Mouse (Mus musculus) brain, embryonic 18.5 days (tissue): ENCODE data around the gene Fgr.

Experiments
- DNase-seq: peaks from one replicate; pipeline ENCODE4 v3.0.0-alpha.2; 2012; ENCODE audit warnings: low read depth, low spot score

Gene Fgr

DNA sequence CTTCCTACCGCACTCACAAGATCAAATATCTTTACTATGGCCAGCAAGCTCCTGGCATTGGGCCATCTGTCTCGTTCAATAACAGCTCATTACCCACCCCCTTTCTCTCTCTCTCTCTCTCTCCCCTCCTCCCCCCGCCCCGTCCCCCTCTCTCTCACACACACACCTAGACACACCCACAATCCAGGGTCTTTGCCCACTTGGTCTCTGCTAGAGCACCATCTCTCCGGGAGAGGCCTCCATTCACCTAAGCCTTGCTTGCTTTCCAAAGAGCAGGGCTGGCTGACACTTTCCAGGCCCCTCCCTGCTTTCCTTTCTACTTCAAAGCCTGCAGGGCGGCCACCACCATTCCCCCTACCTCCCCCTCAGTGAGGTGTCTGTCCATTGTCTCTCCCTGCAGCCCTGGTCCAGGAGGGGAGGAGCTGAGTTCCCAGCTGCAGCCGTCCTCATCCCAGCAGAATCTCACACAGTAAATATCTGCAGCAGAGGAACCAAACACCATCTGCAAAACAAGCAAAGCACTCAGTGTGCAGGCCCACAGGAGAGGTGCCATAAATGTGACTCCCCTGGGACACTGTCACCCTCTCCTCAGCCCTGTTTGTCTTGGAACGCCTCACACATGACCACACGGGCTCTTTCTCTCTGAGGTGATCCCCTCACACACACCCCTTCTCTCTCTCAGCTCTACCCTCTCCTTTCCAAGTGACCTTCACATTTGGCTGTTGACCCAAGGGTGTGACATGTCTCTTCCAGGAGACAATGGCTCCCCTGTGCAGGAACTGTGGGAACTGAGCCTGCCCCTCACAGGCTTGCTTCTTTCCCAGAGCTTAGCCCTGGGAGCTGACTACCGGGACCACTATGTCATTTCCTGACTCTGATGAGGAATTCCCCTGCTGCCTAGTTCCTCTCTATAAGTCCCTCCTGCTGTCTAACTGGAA lies 14.9 kb upstream of the Fgr start:
- DNase-seq = no peak

DNA sequence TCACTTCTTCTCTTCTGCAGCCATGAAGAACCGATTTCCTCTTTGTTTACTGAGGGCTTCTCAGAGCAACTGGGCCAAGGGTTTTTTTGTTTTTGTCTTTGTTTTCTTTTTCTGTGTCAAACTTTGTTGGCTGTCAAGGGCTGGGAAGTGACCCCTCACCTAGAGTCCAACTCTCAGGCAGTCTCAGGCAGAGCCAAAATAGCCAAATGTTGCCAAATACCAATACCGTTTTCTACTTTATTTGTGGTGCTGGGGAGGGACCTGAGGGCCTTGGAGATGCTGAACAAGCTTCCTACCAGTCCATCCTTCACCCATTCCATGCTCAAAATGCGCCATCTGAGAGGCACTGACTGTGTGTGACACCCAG lies 14.2 kb upstream of the Fgr start:
- no peak for DNase-seq

DNA sequence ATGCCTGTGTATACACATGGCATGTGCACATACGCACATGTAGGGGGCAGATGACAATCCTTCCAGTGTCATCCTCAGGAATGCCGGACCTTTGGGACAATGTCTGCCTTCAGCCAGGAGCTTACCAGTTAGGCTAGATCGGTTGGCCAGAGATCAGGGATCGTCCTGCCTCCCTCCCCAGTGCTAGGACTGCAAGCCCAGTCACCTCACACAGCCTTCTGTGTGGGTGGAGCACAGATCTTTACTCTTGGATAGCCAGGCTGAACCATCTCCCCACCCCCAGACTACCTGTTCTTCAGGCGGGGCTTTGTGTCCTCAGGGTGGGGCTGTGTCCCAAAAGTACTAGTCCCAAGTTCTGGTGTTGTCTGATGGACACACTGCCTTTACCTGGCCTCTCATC lies 13.6 kb upstream of the Fgr start:
- DNase-seq = no peak

DNA sequence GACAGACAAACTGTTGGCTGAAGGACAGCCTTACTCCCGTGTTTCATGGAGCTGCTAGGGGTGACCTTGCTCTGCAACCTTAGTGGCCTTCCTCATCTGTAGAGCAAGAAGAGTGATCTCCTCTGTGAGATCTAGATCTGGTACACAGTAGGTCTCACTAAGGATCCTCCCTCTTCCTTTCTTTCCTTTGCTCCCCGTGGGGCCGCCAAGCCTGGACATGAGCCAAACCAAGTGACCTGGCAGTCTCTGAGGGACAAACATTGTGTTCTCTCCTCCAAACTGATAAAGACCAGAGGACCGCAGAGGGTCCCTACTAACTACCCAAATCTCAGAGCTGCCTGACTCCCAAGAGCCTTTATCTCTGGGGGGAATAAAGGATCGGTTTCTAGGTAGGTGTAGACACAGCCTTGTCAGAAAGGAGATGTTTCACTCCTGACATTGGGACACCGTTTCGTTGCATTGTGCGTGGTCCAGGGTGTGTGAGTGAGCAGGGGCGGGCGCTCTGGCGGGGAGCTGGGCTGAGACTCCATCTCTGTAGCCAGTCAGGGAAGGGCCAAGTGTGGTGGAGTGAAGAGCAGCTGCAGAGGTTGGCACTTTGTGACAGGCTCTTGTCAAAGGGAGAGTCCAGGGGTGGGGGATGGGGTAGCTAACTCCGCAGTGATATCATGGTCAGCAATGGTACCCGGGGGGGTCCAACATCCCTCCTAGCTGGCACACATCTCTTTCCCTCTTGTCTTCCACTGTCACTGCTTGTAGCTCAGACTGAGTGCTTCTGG lies 12.8 kb upstream of the Fgr start:
- no peak for DNase-seq

DNA sequence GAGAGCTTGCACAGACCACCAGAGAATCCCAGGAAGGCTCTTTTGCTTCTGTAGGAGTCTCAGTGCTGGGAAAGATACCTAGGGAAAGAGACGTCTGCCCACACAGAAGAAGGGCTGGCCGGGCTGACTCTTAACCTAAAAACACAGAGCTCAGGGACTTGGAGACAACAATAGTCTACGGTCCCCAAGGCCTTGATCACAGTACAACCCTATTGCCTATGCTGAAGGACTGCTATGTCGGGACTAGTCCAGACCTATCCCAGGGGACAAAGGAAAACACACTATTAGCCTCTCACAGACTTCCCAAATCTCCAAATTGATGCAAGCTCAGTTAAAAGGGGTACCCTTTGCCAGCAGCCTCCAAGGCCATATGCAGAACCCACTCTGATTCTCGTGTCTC lies 12.0 kb upstream of the Fgr start:
- DNase-seq = no peak

DNA sequence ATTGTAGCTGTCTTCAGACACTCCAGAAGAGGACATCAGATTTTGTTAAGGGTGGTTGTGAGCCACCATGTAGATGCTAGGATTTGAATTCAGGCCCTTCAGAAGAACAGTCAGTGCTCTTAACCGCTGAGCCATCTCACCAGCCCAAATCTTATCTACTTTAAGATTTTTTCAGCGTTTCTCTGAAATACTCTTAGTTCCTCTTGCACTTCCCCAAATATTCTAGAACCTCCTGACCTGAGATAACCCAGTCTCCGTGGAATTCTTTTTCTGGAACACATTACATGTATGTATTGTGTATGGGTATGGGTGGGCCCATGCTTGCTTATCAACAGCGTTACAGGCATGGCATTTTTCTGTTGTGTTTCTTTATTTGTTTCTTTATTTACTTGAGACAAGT lies 11.3 kb upstream of the Fgr start:
- DNase-seq = no peak

DNA sequence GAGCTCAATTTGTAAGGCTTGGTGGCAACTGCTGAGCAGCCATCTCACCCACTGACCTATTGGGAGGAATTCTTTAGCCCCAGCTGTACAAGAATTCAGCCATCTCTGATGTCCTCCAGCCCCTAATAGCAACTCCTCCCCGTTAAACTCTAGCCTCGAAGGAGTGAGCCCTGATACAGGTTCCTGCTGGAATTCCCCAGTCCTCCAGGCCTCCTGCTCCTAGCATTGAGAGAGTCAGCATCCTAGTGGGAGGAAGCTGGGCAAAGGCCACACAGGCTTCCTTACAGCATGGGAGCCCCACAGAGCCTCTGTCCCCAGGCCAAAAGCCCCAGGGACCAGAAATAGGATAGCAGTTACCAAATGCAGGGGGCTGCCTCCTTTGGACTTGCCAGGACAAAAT lies 10.5 kb upstream of the Fgr start:
- no peak for DNase-seq

DNA sequence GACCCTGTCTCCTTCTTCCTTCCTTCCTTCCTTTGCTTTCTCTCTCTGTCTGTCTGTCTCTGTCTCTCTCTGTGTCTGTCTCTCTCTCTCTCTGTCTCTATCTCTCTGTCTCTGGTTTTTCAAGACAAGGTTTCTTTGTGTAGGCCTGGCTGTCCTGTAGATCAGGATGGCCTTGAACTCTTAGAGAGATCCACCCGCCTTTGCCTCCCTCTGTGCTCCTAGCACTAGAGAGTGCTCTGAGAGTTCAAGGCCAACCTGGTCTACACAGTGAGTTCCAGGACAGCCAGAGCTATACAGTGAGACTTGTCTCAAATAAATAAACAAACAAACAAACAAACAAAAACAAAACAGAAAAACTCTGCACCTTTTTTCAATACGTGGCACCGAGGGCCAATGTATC lies 9.8 kb upstream of the Fgr start:
- no peak for DNase-seq

DNA sequence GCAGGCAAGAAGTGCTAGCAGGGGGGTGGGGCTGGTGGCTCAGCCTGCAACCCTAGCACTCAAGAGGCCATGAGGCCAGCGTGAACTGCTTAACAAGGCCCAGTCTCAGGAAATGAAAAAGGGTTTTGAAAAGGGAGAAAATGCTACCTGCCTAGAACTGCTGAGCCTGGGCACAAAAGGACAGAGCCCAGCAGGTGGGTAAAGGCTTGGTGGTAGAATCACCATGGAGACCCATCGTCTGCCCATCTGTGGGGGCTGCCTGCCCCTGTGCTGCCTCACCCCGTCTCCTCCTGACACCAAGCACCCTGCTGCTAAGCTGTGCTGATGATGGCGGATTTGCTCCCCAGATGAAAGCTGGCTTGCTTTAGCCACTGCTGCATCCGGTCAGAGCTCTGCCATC lies 9.4 kb upstream of the Fgr start:
- no peak for DNase-seq

DNA sequence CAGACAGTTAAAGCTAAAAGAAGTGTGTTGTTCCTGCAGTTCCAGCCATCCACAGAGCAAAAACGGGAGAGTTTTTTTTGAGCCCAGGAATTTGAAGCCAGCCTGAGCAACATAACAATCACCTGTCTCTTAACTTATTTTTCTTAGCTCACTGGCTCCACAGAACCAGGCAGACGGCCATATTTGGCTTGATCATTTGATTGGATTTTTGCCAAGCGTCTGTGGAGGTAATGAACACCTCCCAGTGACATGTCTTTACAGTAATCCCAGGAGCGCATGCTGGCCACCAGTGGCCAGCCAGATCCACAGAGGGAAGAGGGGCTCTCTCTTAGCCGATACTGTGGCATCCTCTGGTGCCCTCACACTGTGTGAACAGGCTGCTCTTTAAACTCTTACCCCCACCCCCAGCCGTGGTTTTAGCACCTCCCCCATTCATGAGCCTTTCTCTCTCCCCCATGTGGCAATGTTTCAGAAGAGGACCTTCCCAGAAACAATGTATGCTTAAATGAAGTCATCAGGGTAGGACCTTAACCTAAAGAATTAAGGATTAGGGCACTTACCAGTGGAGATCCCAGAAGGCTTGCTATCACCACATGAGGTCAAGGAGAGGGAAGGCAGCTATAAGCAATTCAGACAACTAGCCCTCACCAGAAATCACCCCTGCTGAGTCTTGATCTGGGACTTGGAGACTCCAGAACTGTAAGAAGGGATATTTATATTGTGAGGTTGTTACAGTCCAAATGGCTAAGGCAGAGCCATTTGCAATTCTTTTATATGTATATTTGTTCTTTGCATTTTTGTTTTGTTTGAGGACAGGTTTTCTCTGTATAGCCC lies 5.6 kb upstream of the Fgr start:
- no peak for DNase-seq

DNA sequence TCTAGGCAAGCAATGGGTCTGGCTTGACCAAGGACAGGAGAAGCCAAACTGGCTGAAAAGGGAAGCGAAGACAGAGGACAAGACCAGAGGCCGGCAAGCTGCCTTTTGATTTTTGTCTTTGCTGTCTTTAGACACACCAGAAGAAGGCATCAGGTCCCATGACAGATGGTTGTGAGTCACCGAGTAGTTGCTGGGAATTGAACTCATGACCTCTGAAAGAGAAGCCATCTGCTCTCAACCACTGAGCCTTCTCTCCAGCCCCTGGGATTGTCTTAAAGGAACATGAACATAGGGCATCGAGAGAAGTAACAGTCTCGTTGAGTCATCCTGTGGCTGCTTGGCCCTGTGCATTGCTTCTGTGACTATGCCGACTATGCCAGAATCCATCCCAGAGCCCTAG lies 2.3 kb upstream of the Fgr start:
- no peak for DNase-seq

DNA sequence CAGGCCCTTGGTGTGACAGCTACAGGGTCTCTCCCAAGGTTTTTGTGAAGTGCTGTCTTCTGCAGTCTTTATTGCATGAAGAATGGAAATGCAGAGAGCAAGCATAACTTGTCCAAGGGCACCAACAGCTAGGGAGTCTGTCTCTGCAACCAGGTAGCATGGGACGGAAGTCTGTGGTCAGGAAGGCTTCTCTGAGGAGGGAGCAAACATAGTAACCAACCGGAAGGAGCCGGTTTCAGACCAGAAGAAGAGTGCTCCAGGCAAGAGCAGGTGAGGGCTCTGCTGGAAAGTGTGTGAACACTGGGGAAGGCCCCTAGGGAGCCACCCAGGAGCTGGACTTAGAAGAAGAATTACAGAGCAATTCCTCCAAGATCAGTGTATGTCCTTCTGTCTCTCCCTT lies 1.8 kb upstream of the Fgr start:
- DNase-seq = no peak

DNA sequence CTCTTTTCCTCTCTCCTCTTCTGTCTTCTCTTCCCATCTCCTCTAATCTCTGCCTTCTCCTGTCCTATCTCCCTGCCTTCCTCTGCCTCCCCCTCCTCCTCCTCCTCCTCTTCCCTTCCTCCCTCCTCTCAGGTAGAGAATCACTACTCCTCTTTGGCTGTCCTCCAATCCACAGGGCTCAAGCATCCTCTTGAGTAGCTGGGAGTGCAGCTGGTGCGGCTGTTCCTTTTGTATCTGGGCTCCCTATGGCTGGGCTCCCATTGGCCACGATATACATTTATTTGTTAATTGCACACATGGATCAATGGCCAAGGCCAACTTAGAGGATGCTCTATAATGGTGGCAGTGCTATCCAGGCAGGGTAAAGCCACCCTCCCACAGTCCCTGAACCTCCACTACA lies 1.3 kb upstream of the Fgr start:
- no peak for DNase-seq

DNA sequence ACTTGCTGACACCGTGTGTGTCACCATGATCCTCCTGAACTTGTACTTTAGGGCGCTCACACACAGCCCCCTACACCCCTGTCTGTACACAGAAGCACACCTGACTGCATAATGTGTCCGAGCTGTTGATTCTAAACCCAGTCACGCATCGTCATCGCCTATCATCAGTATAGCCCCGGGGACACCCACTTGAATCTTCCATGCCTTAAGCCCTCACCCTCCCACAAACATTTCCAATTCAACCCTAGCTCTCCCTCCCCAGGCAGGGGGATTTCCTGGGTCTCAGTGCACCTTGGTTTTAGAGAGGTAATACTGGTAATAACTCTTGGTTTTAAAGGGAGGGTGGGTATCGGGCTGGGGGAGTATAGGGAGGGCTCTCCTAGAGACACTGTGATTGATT lies 709 bp upstream of the Fgr start:
- DNase-seq = no peak

DNA sequence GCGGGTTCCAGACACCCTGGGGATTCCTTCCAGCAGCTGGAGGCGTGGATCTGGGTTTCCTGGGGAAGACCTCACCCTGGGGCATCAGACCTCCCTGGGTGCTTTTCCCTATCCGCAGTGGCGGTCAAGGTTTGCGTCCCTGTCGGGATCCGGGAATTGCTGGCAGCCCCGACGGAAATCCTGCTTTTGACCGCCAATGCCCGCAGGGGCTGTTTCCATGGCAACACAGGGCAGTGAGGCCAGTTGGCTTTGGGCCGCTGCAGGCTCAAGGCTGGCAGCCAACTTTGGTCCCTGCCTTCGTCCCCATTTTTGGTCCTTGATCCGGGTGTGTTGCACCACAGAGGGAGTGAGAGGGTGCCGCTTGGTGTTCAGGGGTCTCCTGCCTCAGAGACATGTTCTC lies 1.0 kb downstream of the Fgr start:
- peak; percentile 28 for DNase-seq

DNA sequence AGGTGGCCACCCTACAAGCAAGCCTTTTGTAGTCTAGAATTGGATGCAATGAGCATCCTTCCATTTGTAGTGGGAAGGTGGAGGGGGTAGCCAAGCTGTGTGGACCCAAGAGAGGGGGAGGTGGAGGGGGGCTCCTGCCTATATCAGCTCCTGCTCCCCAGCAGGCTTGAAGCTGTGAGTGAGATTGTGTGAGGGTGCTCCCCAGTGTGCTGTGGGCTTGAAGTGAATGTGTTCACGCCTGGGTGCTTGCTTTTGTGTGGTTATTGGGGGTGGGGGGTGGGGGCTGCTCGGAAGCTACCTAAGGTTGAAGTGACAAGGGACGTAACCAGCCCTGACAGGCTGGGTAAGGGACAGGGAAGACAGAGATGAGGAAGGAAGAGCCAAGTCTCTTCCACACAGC lies 1.9 kb downstream of the Fgr start:
- no peak for DNase-seq

DNA sequence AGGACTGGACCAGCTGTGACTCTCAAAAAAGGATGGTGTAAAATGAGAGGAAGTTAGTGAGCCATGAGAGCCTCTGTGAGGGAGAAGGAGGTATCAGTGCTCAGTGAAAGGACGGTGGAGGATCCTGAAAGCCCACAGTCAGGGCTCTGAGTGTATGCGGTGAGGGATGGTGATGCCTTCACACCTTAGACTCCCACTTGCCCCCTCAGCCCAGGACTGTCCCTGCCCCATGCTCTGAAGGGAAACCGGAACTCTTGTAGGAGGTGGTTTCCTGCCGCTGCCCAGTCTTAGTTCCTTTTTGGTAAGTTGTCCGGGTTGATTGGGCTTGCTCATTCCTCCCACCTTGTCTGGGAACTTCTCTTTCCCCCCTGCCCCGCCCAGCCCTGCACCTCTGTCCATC lies 2.8 kb downstream of the Fgr start:
- no peak for DNase-seq

DNA sequence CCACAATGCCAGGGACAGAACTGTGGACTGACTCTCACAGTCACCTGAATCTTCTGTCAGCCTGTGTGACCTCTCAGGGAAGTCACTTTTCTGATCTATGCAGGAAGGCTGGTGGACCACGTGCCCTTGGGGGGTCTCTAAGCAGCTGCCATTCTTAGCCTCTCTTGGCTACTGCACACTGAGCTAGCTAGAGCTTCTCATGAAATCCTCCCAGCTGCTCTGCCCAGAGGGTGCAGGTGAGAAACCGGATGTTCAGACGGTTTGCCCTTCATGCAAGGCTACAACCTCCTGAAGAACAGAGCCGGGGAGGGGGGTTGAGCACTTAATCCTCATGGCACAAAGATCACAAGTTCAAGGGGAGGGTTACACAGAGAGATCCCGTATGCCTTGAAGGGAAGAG lies 3.7 kb downstream of the Fgr start:
- no peak for DNase-seq

DNA sequence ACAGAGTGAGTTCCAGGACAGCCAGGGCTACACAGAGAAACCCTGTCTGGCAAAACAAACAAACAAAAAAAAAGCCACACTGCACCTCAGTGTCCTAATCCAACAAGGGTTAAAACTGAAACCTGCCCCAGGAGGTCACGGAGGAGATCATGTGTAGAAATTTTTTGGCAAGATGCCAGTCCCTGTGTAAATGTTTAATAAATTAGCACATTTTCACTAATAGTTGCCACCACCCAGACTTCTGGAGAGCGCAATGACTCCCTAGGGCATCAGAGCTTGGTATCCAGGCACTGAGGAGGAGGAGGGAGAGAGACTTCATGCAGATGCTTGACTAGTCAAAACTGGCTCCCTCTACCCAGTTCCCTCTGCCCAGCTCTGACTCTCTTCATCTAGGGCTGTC lies 5.3 kb downstream of the Fgr start:
- DNase-seq = no peak

DNA sequence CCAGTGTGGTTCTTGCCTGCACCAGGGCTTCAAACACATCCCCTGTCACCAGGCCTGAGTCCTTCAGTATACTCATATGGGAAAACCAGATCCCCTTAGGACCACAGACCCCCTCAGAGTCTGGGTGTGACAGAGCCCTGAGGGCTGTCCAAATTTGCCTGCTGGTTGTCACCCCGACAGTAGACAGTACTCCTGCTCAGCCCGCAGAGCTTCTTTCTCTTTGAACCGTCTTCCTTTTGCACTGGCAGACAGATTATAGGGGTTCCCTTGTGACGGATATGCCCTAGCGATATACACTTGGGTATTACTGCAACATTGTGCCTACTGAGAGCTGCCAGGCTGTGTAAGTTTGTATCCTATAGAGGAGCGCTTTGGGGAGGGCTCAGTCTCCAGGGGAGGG lies 7.7 kb downstream of the Fgr start:
- no peak for DNase-seq

DNA sequence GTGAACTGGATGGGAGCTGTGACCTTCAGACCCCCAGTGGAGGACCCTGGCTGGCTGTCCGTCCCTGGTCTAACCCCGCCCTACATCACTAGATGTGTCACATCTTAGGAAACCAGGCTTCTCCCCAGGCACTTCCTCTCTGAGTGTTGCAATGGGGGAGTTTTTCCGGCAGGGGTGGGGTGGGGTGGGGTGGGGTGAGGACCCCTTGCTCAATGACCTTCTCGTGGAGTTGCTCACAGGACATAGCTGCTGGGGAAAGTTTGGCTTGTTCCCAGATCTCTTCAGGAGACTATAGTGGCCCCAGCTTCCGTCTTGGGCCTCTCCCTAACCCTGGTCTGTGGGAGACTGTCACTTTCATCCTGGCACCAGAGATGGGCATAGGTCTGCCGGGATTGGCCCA lies 9.1 kb downstream of the Fgr start:
- DNase-seq = no peak
